Mouse (Mus musculus): ENCODE results near the gene Cdh26.
A peak's percentile ranks its signal among the peaks of the same experiment; 100 is the strongest.

The Cdh26 gene

DNA sequence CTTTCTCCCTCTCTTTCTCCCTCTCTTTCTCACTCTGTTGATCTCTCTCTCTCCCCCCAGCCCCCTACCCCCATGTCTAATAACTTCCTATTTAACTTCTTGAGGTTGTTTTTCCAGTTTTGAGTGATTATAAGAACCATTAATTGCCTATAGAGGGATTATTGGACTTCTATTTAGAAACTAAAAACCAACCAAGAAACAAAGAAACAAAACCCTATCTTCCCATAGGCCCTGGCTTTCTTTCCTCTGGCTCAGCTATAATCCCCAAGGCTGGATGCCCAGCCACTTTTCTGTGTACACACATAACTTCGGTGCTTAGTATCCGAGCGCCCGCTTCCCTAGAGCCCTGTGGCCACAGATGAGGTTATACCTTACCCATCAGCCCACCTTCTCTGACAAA, at the start of gene Cdh26:
Gene Cdh26, plus strand, starts transcription at position 301 of the 400 bp plus-strand sequence.
- DNase-seq (ENCODE audit: low spot score in 2 of 2): no peak

DNA sequence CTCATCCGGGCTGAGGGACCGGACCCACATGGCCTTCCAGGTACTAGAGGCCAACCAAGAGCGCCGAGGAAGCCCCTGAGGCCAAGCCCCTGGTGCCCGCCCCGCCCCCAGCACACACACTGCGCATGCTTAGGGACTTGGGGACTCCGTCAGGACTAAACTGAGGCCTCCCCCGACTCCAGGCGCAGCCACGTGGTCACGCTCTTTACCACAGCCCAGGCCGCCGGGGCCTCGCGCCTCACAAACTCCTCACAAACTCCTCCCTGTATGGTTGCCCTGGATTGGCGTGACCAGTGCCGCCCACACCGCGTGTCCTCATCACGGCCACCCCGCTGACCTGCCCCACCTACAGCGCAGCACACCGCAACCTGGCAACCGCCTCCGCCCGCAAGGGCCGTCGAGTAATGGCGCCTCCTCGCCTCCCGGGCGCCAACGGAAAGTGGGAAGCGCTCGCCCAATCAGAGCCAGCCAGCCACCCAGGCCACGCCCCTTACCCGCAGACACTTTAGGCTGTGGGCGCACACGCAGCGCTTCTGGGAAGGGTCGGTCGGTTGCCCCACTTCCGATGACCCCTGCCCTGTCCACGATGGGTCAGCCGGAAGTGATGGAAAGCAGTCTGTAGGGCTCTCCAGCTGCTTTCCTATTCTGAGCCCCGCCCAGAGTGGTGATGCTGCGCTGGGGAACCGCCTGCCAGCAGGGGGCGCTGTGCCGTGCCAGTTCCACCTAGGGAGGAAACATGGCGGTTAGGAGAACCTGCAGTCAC, 23.1 kb upstream of the Cdh26 start, which contains the start of gene Sycp2:
Gene Sycp2, minus strand, starts transcription at position 633 of the 763 bp plus-strand sequence.
- DNase-seq (ENCODE audit: low spot score in 2 of 2): no peak

DNA sequence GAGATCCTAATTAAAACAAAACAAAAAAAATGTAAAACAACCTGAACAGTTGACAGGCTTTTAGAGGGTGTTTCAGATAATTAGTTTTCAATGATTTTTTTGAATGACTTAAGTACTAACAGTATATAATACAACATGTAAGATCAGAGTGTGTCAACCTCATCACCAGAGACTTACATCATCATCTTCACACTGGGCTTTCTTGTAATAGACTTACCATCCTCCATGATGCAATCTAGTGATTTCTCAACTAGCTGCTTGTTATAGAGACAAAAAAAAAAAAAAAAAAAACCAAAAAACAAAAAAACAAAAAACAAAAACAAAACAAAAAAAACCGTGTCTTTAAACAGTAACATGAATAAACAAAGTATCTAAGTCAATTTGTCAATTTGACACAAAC, 21.3 kb upstream of the Cdh26 start:
- DNase-seq (ENCODE audit: low spot score in 2 of 2): no peak

DNA sequence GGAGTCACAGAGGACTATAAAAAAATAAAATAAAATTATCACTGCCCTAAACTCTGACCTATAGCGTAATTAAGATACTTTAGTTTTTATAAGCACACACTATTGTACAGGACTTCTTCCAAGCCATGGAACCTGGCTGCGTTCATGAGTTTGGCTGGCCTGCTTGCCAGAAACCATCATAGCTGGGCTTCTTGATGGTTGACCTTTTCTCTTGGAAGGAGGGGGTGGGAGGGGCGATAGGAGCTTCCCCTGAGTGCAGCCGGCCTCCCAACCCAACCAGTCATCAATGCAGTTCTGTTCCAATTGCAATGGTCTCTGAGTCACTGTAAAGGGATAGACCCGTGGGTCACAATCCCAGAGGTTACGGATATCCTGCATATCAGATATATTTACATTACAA, 20.0 kb upstream of the Cdh26 start:
- no peak for DNase-seq (ENCODE audit: low spot score in 2 of 2)

DNA sequence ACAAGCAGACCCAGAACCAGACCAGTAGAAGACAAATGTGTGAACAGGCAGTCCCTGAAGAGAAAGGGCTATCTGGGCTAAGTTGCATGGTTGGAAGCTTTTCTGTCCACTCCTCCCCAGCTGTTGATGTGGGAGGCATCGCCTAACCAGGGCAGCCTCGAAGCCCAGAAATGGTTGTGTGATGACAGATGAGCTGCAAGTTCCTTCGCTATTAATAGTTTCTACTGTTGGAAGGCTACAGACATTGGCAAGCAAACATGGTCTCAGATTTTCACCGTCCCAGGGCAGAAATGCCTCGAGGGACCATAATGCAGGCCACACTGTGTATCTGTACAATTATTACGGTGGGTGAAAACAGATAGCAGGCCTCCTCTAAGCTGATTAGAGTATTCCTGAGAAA, 17.7 kb upstream of the Cdh26 start:
- DNase-seq (ENCODE audit: low spot score in 2 of 2): peak in 1 of 2 experiments; percentile 18

DNA sequence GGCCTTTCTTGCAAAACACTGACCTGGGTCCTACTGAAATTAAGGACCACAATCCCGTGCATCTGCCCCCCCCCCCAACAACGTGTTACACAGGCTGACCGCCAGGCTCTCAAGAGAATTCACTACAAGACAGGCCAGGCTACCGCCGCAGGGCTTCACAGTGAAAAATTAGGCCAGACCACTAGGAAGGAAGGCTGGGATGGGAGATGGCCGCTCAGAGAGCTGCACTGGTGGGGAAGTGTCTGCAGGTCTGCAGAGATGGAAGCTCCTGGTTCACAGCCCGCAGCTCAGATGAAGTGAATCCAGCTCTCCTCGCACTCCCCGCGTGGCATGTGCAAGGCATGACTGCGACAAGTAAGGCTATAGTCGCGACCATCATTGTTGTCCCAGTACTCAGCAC, 17.2 kb upstream of the Cdh26 start:
- peak in 1 of 2 experiments; percentile 17 for DNase-seq (ENCODE audit: low spot score in 2 of 2)

DNA sequence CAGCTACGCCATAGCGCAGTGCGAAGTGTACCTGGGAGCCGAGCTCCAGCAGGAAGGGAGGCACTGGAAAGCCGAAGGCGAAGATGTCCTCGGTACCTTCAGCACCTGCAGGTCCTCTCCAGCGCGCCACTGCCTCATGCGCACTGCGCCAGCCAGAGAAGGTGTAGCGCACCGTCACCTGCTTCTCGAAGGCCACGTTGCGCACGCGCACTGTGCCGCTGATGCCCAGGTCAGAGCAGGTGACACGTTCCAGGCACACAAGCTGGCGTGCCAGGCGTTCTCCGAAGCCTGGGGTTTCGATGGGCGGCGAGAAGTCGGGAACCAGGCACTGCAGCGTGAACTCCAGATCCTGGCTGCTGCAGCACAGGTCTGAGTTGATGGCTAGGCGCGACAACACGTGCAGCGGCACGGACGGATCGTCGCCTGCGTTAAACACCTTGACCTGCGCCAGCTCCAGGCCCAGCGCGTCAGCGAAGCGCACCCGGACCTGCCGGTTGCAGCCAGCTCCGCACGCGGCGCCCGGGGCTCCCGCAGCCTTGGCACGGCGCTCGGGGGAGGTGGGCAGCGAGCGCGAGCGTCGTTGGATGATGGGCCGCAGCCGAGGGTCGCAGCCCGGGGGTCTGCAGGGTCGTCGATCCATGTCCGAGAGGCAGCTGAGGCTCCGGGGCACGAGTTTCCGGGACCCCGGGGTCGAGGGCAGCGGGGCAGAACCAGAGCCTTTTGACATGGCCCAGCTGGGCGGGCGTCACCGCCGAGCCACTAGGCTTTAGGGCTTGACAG, 16.7 kb upstream of the Cdh26 start:
- no peak for DNase-seq (ENCODE audit: low spot score in 2 of 2)

DNA sequence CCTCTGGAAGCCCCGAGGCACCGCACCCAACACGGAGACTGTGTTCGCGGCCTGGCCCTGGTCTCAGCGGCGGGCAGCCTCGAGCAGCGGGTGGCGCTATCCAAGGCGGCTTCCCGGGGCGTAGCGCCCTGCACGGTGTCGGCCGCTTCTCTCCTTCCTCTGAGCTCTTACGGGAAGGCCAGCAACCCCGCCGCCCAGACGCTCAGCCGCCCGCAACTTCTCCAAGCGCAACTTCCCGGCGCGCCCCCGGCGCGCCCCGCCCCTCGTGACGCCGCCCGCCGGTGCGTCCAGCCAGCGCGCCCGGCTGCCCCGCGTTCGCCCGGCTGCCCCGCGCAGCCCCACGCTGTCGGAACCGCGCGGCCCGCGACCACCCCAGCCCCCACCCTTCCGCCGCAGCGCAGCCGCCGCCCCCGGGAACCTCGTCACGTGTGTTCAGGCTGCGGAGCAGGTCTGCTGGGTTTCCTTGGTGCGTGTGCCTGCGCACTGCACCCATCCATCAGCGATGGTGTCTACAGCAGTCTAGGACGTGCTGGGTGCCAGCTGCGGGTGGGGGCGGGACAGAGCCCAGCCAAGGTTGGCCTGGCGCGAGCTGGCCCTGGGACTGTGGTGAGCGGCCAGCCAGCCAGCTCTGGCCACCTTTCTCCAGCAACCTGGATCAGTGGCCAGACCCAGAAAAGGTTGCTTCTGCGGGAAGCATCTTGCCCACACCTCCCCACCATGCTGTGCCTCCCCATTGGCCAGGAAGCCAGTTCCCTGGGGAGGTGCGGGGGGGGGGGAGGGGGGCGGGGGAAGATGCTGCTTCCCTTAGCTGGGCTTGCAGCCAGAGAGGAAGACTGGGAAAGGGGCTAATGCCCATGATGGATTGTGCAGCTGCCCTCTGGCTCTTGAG, 15.8 kb upstream of the Cdh26 start, which contains the start of the genes Ppp1r3d and Fam217b:
Gene Ppp1r3d, minus strand, starts transcription at position 212 of the 889 bp plus-strand sequence.
Gene Fam217b, plus strand, starts transcription at position 264 of the 889 bp plus-strand sequence.
- peak in 1 of 2 experiments; percentile 31 for DNase-seq (ENCODE audit: low spot score in 2 of 2)

DNA sequence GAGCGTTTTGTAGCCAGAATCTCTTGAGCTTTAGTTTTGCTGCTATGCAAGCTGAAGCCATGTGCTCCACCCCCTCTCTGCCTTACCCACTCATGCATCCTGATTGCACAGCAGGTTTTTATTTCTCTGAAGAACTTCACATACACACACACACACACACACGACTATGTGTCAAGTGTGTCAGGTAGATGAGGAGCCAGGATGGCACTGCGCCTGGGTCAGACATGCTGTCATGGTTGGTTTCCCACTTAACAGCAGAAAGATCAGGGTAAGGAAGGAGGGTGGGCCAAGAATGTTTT, 15.2 kb upstream of the Cdh26 start:
- DNase-seq (ENCODE audit: low spot score in 2 of 2): peak in 1 of 2 experiments; percentile 43

DNA sequence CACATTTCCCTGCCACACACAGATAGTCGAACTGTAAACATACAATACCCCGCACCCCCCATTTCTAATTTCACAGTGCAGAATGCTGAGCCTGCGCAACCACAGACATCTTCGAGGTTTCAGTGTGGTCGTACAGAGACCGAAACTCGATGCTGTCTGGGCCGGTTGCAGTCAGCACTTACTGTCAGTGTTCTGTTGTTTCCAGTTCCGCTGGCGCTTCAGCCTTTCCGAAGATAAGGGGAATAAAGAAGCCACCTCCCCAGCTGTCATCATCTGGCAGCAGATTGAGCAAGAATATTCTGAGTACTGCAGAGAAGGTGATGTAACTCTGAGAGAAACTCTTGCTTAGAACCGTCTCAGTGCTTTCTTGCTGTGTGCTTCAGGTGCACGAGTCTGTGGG, 13.9 kb upstream of the Cdh26 start:
- peak in 1 of 2 experiments; percentile 18 for DNase-seq (ENCODE audit: low spot score in 2 of 2)

DNA sequence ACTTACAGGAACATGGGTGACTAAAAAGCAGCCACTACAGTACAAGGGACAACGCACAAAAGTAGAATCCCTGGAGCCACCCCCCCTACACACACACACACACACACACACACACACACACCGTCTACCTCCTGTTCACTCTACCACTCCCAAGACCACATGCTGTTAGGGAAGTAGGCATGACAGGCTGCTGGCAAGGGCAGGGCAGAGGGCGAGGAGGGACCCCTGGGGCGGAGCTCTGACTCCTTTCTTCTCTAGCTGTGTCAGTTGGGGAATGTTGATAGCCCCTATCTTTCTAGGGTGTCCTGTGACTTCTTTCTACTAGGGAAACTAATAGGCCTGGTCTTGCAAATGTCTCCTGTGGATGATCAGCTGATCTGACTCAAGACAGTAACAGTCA, 13.4 kb upstream of the Cdh26 start:
- DNase-seq (ENCODE audit: low spot score in 2 of 2): peak in 1 of 2 experiments; percentile 12

DNA sequence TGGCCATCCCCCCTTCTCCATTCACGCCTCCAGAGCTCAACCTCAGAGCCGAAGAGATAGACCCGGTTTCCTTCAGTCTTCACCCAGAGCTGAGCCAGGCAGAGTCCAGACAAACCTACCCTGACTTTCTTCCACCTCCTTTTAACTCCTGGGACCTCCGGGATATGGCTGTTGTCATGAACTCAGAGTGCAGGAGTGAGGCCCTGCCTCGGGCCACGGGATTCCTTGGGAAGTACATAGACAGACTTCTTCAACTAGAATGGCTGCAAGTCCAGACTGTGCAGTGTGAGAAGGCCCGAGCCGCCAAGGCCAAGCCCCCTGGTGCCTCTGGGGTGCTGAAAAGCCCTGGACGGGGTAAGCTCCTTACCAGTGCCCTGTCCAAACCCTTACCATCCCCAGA, 9.8 kb upstream of the Cdh26 start:
- DNase-seq (ENCODE audit: low spot score in 2 of 2): peak; percentile 12 to 52

DNA sequence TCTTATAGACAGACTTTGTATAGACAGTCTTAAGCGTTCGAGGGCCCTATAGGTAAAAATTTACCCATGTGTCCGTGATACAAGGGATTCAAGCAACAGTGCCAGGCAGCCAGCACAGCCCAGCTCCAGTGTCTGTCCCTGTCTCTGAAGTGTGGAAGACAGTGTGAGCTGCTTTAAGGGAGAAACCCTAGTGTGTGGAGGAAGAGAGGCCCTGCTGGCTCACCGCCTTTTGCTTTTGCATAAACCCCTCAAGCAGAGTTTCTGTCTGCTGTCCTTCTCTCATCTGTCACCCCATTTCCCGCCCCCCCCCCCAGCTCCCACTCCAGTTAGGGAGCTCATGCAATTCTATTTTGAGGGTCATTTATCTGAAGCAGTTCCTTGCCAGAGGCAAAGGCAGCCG, 8.7 kb upstream of the Cdh26 start:
- peak; percentile 10 to 45 for DNase-seq (ENCODE audit: low spot score in 2 of 2)

DNA sequence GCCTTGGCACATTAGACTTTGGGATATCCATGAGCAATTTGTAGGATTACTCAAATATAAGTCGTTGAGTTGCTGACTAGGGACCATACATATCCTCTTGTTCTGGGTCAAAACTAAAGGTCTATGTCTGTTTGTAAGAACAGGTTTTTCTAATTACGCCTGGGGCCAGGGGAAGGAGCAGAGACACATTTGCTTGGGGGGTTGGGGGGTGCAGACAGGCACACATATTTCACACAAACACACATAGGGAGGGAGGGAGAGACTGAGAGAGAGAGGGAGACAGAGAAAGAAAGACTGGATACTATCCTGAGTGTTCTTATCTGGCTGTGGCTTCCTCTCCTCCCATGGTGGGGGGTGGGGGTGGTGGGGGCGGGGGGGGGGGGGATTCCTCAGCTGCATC, 8.1 kb upstream of the Cdh26 start:
- no peak for DNase-seq (ENCODE audit: low spot score in 2 of 2)

DNA sequence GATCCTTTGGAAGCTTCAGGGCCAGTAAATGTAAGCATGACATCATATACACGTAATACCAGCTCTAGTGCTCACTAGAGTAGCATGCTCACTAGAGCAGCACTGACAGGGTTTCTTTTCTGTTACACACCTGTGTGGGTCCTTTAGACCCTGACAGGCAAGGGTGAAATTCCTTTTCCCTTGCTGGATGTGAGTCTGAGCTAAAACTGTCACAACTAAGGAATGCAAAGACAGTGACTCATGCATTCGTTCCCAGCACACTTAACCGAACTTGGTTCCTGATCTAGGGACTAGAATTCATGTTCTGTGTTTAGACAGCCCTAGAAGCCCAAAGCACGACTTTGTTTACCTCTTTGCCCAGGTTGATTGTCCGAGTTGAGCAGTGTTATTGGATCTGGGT, 7.1 kb upstream of the Cdh26 start:
- DNase-seq (ENCODE audit: low spot score in 2 of 2): peak in 1 of 2 experiments; percentile 2

DNA sequence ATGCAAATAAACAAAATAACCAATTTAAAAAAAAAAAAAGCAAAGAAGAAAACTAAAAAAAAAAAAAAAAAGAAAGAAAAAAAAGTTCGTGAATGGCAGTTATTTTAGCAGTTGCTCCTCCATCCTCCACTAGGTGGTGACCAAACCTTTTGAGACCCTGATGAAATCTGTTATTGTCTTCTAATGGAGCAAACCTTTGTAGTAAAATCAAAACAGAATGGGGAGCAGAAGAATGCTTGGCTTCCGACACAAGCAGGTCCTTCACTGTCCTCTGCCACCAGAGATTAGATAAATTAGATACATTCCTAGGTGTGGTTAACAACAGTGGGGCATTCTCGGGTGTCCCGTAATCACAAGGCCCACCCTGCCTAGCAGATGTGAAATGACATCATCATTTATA, 4.1 kb upstream of the Cdh26 start:
- DNase-seq (ENCODE audit: low spot score in 2 of 2): peak in 1 of 2 experiments; percentile 11

DNA sequence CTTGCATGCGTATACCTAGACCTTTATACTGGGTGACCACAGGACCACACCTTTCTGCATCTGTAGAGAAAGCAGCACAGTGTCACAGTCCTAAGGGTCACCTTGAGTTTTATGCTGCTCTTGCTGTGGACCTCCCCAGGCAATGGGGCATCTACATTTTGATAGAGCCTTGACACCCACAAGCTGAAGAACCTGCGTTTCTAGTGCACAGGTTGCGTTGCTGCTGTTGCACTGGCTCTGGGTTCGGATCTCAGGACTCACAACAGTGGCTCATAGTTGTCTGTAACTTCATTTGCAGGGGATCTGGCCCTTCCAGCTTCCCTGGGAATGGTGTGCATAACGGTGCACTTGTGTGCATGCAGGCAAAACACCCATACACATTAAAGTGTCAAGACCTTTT, 3.1 kb upstream of the Cdh26 start:
- no peak for DNase-seq (ENCODE audit: low spot score in 2 of 2)

DNA sequence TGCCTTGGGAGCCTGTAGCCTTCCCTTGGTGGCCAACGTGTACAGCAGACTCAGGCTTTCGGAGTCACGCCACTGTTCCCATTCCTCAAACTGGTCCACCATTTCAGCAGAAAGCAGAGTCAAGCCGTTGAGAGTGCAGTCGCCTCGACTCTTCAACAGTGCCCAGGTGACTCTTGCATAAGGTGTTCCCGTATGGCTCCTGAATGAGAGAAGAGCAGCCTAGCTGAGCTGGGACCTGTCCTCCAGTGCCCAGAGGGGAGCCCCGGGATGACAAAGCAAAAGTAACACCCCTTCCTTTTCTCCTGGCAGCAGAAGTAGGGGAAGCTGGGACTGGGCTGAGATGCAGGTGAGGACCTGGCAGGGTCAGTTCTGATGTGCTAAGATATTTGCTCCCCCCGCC, 2.1 kb upstream of the Cdh26 start:
- DNase-seq (ENCODE audit: low spot score in 2 of 2): peak in 1 of 2 experiments; percentile 46

DNA sequence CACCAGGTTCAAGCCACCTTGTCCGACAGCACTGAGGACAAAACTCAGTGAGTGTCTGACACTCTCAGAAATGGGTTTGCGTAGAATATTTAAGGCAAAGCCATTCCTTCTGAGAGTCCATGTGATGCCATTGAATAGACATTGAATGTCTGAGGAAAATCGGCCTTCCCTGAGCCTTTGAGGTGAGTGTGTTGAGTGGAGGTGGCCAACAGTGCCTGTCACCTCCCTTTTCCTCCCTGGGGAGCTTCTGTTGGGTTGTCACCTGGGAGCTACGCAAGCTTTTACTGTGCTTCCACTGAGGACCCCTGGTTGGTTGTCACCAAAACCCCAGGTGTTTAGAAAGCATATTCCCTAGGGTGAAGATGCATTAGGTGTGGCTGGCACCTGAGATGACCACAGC, 1.7 kb upstream of the Cdh26 start:
- peak in 1 of 2 experiments; percentile 28 for DNase-seq (ENCODE audit: low spot score in 2 of 2)

DNA sequence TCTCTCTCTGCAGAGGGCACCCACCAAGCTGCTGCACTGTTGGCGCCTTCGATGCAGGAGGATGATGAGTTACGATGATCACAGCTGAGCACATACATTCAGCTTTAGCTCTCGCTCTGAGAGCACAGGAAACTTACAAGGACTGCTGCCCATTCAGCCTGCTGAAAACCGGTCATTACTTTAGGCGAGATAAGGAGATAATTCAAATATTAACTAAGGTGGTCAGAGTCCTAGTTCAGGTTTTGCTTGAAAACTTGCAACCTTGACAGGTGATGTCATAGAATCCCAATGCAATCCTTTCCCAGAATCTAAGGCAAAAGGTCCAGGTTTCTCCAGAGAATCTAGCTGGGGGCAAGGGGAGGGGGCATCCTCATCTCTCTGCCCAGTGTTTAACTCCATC, 905 bp upstream of the Cdh26 start:
- no peak for DNase-seq (ENCODE audit: low spot score in 2 of 2)

DNA sequence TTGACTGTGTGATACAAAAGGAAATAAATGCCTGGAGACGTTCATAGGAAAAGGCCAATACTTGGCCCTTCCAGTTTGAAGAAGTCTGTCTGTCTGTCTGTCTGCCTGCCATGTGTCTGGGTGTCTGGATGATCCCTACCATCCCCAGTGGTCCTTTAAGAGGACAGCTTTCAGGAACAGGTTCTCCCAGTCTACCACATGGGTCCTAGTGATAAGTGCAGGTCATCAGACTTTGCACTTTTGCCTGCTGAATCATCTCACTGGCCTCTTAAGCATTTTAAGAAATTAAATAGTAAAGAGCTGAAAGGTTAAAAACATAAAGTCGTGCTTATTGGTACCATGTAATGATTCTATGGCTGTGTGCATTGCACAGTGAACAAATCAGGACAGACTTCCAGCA, 3.2 kb downstream of the Cdh26 start:
- no peak for DNase-seq (ENCODE audit: low spot score in 2 of 2)

DNA sequence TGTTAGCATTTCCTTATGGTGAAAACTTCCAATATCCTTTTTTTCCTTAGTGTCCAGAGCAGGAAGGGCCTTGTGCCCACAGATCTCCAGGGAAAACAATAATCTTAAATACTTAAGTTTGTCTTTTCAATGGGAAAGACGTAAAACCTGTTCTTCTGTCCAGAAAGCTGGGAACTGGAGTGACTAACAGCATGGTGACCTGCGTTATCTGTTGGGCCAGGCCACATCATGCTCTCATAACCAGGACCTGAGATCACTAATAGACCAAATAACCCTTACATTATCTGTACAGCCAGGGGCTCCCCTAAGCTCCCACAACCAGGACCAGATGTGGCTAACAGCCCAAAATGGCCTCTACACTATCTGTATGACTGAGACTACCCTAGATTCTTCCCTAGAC, 3.6 kb downstream of the Cdh26 start:
- DNase-seq (ENCODE audit: low spot score in 2 of 2): no peak

Measured in urinary bladder, postnatal 4 days (tissue).